Mouse (Mus musculus): ENCODE measurements around the gene Eif4g3.

GRCm38 (mm10) chr4:138009786-138010502 is 17.1 kb downstream of the Eif4g3 start:
- TF ChIP-seq CTCF (conservative IDR thresholded peaks at IDR 0.05; ENCODE audit: low read length) (no peak), NANOG (IDR thresholded peaks at IDR 0.05; ENCODE audit: borderline replicate concordance, low read length) (no peak)
